Mouse (Mus musculus): ENCODE data around the gene Adh7.

DNA sequence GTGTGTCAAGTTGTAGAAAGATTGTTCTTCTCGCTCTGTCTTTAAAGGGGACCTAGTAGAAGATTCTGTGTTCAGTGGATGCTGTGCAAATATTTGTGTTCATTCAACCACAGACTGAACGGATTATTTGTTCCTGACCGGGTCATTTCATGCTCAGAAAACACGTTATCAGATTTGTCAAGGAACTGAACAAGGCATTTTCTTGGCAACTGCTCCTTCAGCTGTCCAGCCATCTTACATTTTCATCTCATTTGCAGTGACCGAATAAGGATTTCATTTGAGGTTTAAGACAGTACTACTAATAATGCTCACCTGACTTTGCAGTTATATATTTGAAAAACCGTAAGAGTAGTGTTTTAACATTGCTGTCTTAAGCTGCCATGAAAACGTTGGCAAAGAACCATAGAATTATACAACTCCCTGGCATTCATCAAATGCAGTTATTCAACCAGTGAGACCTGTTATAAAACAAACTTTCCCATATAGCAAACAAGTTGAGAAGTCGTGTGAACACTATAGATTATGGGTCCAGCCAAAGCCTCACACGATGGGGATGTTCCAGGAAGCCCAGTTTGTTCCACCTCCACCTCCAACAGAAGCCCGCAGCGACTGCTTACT lies 19.1 kb downstream of the Adh7 start:
- TF ChIP-seq EP300 (optimal IDR thresholded peaks at IDR 0.05) (no peak), CTCF (IDR thresholded peaks at IDR 0.05; ENCODE audit: low read depth) (no peak)
